Mouse (Mus musculus): ENCODE measurements around the gene Gldn. TPM values are rescaled to one million over a fixed set of nuclear protein-coding genes. Genes with fewer than 3 reads are reported as not detected.

Gldn gene
- polyA plus RNA-seq, 1 experiment from 2014 or later: 0.10 TPM

Other genes with a start within 250 kb of the Gldn start
- 0.23 and 0.28 TPM in 2 replicates for gene Tnfaip8l3, start 218.1 kb upstream of the Gldn start, polyA plus RNA-seq (2016; fragmentation: Nextera tagmentation; extraction: Ambion mirVana)
- not detected in 2 replicates for gene Cyp19a1, start 18.4 kb upstream of the Gldn start, polyA plus RNA-seq (2016; fragmentation: Nextera tagmentation; extraction: Ambion mirVana)
- gene Dmxl2, start 215.1 kb downstream of the Gldn start, polyA plus RNA-seq (2016; fragmentation: Nextera tagmentation; extraction: Ambion mirVana): 5.4 and 7.1 TPM in 2 replicates